Mouse (Mus musculus) left cerebral cortex, postnatal 10 days (tissue): ENCODE results near the gene Znrd1as. TPM values are rescaled to one million over a fixed set of nuclear protein-coding genes. Genes with fewer than 3 reads are reported as not detected.
"Not testable (repeated sequence)": the region's sequence is repeated elsewhere in the genome, so short reads cannot be mapped to it uniquely, and the experiment has no call there.

Experiments
- DNase-seq, 2 experiments: peaks; one replicate each; pipeline ENCODE4 v3.0.0; 2021 to 2022; ENCODE audit warnings: low spot score in 2 of 2, mixed read lengths in 1 of 2; ENCODE audit errors: extremely low spot score in 1 of 2
- intact Hi-C: fragments of 180-260 bp; cut with DNase I; formaldehyde crosslinking; loops from one replicate; pipeline ENCODE4 v1.15.1; 2025
- total RNA-seq, 2 experiments: library from RNA; stranded (reverse); gene quantifications; 2 replicates each; pipeline ENCODE4 v1.2.3; 2021

Znrd1as gene
- total RNA-seq, 2 experiments from 2014 or later = 2.8 to 3.5 TPM

- intact Hi-C loops = no loop called here
- DNase-seq = no peak
Observed at GRCm38 (mm10) chr17:36989437-36989836, 31.0 kb downstream of the Znrd1as start, which contains the start of gene H2-M5. Gene H2-M5 (minus strand): TSS chr17:36989537.

GRCm38 (mm10) chr17:36990630-36991029 is 32.2 kb downstream of the Znrd1as start:
- DNase-seq = not testable (repeated sequence)

GRCm38 (mm10) chr17:36992336-36993104 is 34.1 kb downstream of the Znrd1as start:
- DNase-seq = no peak
- intact Hi-C loops = no loop called here

More at GRCm38 (mm10) chr17:36990630-36991029, 32.2 kb downstream of the Znrd1as start:
- intact Hi-C loops = not testable (repeated sequence)

- DNase-seq = no peak
- intact Hi-C loops = no loop called here
Observed at GRCm38 (mm10) chr17:36993770-36994325, 35.5 kb downstream of the Znrd1as start.

- intact Hi-C loops = no loop called here
Observed at GRCm38 (mm10) chr17:36994528-36994927, 36.1 kb downstream of the Znrd1as start.

GRCm38 (mm10) chr17:36995448-36995847 is 37.1 kb downstream of the Znrd1as start:
- no peak for DNase-seq
- intact Hi-C loops = no loop called here

More at GRCm38 (mm10) chr17:36994528-36994927, 36.1 kb downstream of the Znrd1as start:
- no peak for DNase-seq

- intact Hi-C loops = no loop called here
- peak; percentile 43 to 81 for DNase-seq
Observed at GRCm38 (mm10) chr17:36997033-36997735, 38.8 kb downstream of the Znrd1as start.

GRCm38 (mm10) chr17:36998477-36998876 is 40.1 kb downstream of the Znrd1as start:
- no peak for DNase-seq
- intact Hi-C loops = no loop called here

GRCm38 (mm10) chr17:37000863-37001262 is 42.5 kb downstream of the Znrd1as start, which contains the start of gene Zfp57:
Gene Zfp57 (plus strand): TSS chr17:37001163.
- intact Hi-C loops = loop anchor here (5.0 kb wide), 2 partner anchors 44 to 46 kb away; partner anchors contain the start of genes Gabbr1, Znrd1 and Znrd1as
- DNase-seq = no peak

GRCm38 (mm10) chr17:37002364-37003330 is 44.3 kb downstream of the Znrd1as start:
- DNase-seq = peak; percentile 59 to 77
- intact Hi-C loops = loop anchor here (5.0 kb wide), 2 partner anchors 45 kb away; partner anchors contain the start of genes Gabbr1, Znrd1 and Znrd1as

GRCm38 (mm10) chr17:37003366-37003765 is 45.0 kb downstream of the Znrd1as start:
- intact Hi-C loops = loop anchor here (5.0 kb wide), 2 partner anchors 44 to 46 kb away; partner anchors contain the start of genes Gabbr1, Znrd1 and Znrd1as
- DNase-seq = no peak

GRCm38 (mm10) chr17:37008161-37008560 is 49.8 kb downstream of the Znrd1as start:
- DNase-seq = no peak
- intact Hi-C loops = no loop called here

GRCm38 (mm10) chr17:37009460-37010042 is 51.2 kb downstream of the Znrd1as start:
- DNase-seq = no peak
- intact Hi-C loops = no loop called here

- intact Hi-C loops = no loop called here
Observed at GRCm38 (mm10) chr17:37011719-37012118, 53.3 kb downstream of the Znrd1as start.

GRCm38 (mm10) chr17:37012141-37012540 is 53.7 kb downstream of the Znrd1as start:
- intact Hi-C loops = no loop called here
- no peak for DNase-seq

More at GRCm38 (mm10) chr17:37011719-37012118, 53.3 kb downstream of the Znrd1as start:
- DNase-seq = no peak
